Mouse (Mus musculus) ES-E14 (cell line): ENCODE measurements around the gene Arhgef25.

Experiments used
- CHD2 ChIP-seq: IDR thresholded peaks from 2 replicates; pipeline ENCODE4 v1.6.1; 2014; ENCODE audit warnings: mild to moderate bottlenecking, low read depth, low read length, inconsistent platforms
- MAFK ChIP-seq: IDR thresholded peaks from 2 replicates; pipeline ENCODE4 v1.6.1; 2014; ENCODE audit warnings: mild to moderate bottlenecking, low read depth, low read length, inconsistent platforms; ENCODE audit not compliant: insufficient read depth
- ZC3H11A ChIP-seq: IDR thresholded peaks from 2 replicates; pipeline ENCODE4 v1.6.1; 2012; ENCODE audit warnings: low read depth, mild to moderate bottlenecking, inconsistent platforms, low read length, borderline replicate concordance

DNA sequence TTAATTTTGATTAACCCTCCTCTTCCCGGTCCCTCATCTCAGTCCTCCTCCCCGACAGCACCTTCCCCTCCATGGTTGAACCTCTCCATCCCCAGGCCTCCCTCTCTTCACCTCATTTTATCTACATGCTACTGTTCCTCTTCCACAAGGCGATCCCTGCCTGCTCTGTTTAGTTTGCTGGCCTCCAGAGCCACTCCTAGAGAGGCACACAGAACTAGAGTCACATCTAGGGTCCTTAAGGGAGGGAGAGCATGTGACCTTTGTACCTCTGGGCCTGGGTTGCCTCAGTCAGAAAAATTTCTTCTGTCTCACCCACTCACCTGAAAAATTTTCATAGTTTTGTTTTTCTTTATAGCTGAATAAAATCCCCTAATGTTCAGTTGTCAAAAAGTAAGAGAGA is 52.0 kb downstream of the Arhgef25 start:
- no peak for TF ChIP-seq ZC3H11A
- TF ChIP-seq MAFK = no peak
- TF ChIP-seq CHD2 = no peak
